ENCODE assay signal across 8 mouse cellular contexts in the genomic region with DNA sequence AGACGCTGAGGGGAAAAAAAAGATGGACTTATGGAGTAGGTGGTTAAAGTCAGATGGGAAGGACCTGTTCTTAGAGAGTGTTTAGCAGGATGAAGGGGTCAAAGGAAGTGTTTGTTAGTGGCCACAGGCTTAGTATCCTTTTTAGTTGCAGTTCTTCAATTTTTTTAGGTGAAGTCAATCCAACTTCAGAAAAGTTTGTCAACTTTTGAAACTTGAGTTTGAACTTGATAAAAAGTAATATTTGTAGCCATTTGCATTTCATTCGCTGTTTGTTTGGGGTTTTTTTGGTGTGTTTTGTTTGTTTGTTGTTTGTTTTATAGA. TPM values are rescaled to one million over a fixed set of nuclear protein-coding genes. Genes with fewer than 3 reads are reported as not detected.
DNase-seq lines count a peak whose midpoint lies in the region; ATAC-seq and TF ChIP-seq lines count a peak whose summit lies in the region.

No protein-coding gene starts in this region.

- no peaks in the 10 kb centered on the region for H3K9me3 ChIP-seq in lung, postnatal 0 days (ENCODE audit: low read length)
- H3K9me3 ChIP-seq in limb, embryonic 13.5 days: no peaks in the 10 kb centered on the region

- no peaks in the 10 kb centered on the region for H3K4me1 ChIP-seq in cerebellum, adult 2 months (ENCODE audit: control insufficient read depth, insufficient read depth, low read length)
- H3K4me1 ChIP-seq in lung, postnatal 0 days (ENCODE audit: insufficient read depth, low read depth, low read length): peaks cover 6% of the 10 kb centered on the region; the same call in 1 of the 2 replicates
- H3K4me1 ChIP-seq in limb, embryonic 13.5 days: peaks cover 16% of the 10 kb centered on the region
- 0 out of 2 replicates have a peak, but pooled peaks cover 2% of the 10 kb centered on the region for H3K4me1 ChIP-seq in small intestine, adult 2 months (ENCODE audit: control insufficient read depth, insufficient read depth, insufficient read length, low read length)

- no peak overlapping the region for H3K9ac ChIP-seq in lung, postnatal 0 days (replicated peaks; ENCODE audit: low read depth)
- H3K9ac ChIP-seq in limb, embryonic 13.5 days: peak overlapping the region; percentile 88

- TF ChIP-seq EP300 in lung, postnatal 0 days (IDR thresholded peaks at IDR 0.05): no peak

- no peak for ATAC-seq in lung, postnatal 0 days
- no peak for ATAC-seq in limb, embryonic 13.5 days (ENCODE audit: low FRiP score, low read depth)

- H3K4me3 ChIP-seq in cerebellum, adult 2 months (replicated peaks; ENCODE audit: insufficient read depth, low read depth, low read length): peak overlapping the region; percentile 57
- H3K4me3 ChIP-seq in lung, postnatal 0 days (ENCODE audit: low read depth, low read length): peak overlapping the region; percentile 91
- peak overlapping the region; percentile 96 for H3K4me3 ChIP-seq in limb, embryonic 13.5 days
- H3K4me3 ChIP-seq in small intestine, adult 2 months (ENCODE audit: low read depth, low read length): peak overlapping the region; percentile 72; the same call in 1 of the 2 replicates

- whole genome bisulfite sequencing in cerebellum, adult 2 months: 50% methylated on average over 2 of the region's 2 CpGs
- WGBS in lung, postnatal 0 days: 49% methylated on average over 2 of the region's 2 CpGs
- 49% methylated on average over 2 of the region's 2 CpGs for WGBS in limb, embryonic 13.5 days
- WGBS in small intestine, adult 2 months: 50% methylated on average over 2 of the region's 2 CpGs

- H3K36me3 ChIP-seq in lung, postnatal 0 days (ENCODE audit: insufficient read depth, low read length): no peaks in the 10 kb centered on the region
- H3K36me3 ChIP-seq in limb, embryonic 13.5 days: peaks cover 7% of the 10 kb centered on the region
- H3K36me3 ChIP-seq in small intestine, adult 2 months (ENCODE audit: control insufficient read depth, insufficient read depth, low read length): no peaks in the 10 kb centered on the region

- no peak for TF ChIP-seq CTCF in cerebellum, adult 2 months (IDR thresholded peaks at IDR 0.05; ENCODE audit: borderline replicate concordance, insufficient read depth, low read depth, low read length)
- TF ChIP-seq CTCF in lung, postnatal 0 days (IDR thresholded peaks at IDR 0.05): no peak
- no peak for TF ChIP-seq CTCF in small intestine, adult 2 months (IDR thresholded peaks at IDR 0.05; ENCODE audit: extremely low read depth, insufficient read length, insufficient replicate concordance, low read depth, low read length)

- DNase-seq in cerebellum, adult 2 months: no peak
- no peak for DNase-seq in cerebellum, postnatal 36 days
- DNase-seq in lung, postnatal 0 days (ENCODE audit: low spot score): no peak
- no peak for DNase-seq in lung, adult 18-20 months
- DNase-seq in gastrocnemius, postnatal 25 days: no peak
- DNase-seq in retina, postnatal 1 day: no peak

- no peak for TF ChIP-seq POLR2A in cerebellum, adult 2 months (IDR thresholded peaks at IDR 0.05; ENCODE audit: borderline replicate concordance, insufficient read depth, low read length)
- no peak for TF ChIP-seq POLR2A in small intestine, adult 2 months (IDR thresholded peaks at IDR 0.05; ENCODE audit: low read depth, low read length)

- H3K4me2 ChIP-seq in lung, postnatal 0 days (replicated peaks; ENCODE audit: low read depth, low read length): peak overlapping the region; percentile 98
- peak overlapping the region; percentile 89 for H3K4me2 ChIP-seq in limb, embryonic 13.5 days (replicated peaks)

- H3K27ac ChIP-seq in cerebellum, adult 2 months (ENCODE audit: insufficient read depth, low read length): no peak overlapping the region
- no peak overlapping the region for H3K27ac ChIP-seq in lung, postnatal 0 days (ENCODE audit: low read length)
- 0 out of 2 replicates have a peak overlapping the region, but pooled peaks have one; percentile 89 for H3K27ac ChIP-seq in limb, embryonic 13.5 days
- H3K27ac ChIP-seq in small intestine, adult 2 months (ENCODE audit: insufficient read depth, low read depth, low read length): peak overlapping the region; percentile 49; the same call in 1 of the 2 replicates

- no peaks in the 10 kb centered on the region for H3K27me3 ChIP-seq in cerebellum, adult 2 months (ENCODE audit: control insufficient read depth, insufficient read depth, low read length)
- H3K27me3 ChIP-seq in lung, postnatal 0 days (replicated peaks; ENCODE audit: insufficient read depth, low read length): no peaks in the 10 kb centered on the region
- no peaks in the 10 kb centered on the region for H3K27me3 ChIP-seq in limb, embryonic 13.5 days
- H3K27me3 ChIP-seq in small intestine, adult 2 months (ENCODE audit: control insufficient read depth, insufficient read depth, low read length): no peaks in the 10 kb centered on the region

RNA-seq across cellular contexts. Expression of a gene that starts 1.2 kb away (rescaled TPM):
- 36.2 and 39.2 TPM in 2 replicates for polyA plus RNA-seq in cerebellum, adult 2 months (2012; rRNA removed)
- 10.5 and 12.8 TPM in 2 replicates for polyA plus RNA-seq in lung, postnatal 0 days (2015; fragmentation: Nextera tagmentation; extraction: Ambion mirVana)
- polyA plus RNA-seq in limb, embryonic 13.5 days (2015; fragmentation: Nextera tagmentation; extraction: Ambion mirVana): 10.6 and 11.9 TPM in 2 replicates
- 1.0 and 2.9 TPM in 2 replicates for polyA plus RNA-seq in small intestine, adult 2 months (2012; rRNA removed)
- 10 to 100 TPM; 17.1 to 25.6 TPM for total RNA-seq in gastrocnemius, postnatal 25 days (2021)

Comparison
In these comparisons a context has a peak if more than half of its experiments do, and no peak if none do; other contexts are left out.
1. H3K27ac ChIP-seq: peak in limb, embryonic 13.5 days (single experiment) and small intestine, adult 2 months (single experiment); none in cerebellum, adult 2 months (single experiment) and lung, postnatal 0 days (single experiment).
2. Peak in every context shown above with its lines, with median percentiles within 50 percentile points of each other: H3K4me3 ChIP-seq.